Mouse (Mus musculus) lung, adult 2 months (tissue): ENCODE data around the gene Anapc11.

Experiments used
- CTCF ChIP-seq: fragments of 200-500 bp; IDR thresholded peaks from 2 replicates; pipeline ENCODE4 v1.5.1; 2011; ENCODE audit warnings: mild to moderate bottlenecking, low read length, control low read depth; ENCODE audit not compliant: insufficient read depth
- POLR2A ChIP-seq: fragments of 200-500 bp; IDR thresholded peaks from 2 replicates; pipeline ENCODE4 v1.6.1; 2011; ENCODE audit warnings: low read depth, mild to moderate bottlenecking, control low read depth, low read length, borderline replicate concordance; ENCODE audit errors: extremely low read depth

GRCm38 (mm10) chr11:120641869-120642268 lies 43.6 kb downstream of the Anapc11 start:
- TF ChIP-seq CTCF (no peak), POLR2A (no peak)
